Mouse (Mus musculus) urinary bladder, postnatal 25 days (tissue): ENCODE measurements around the gene Syde2.
A peak's percentile ranks its signal among the peaks of the same experiment; 100 is the strongest.
"Not testable (repeated sequence)": the region's sequence is repeated elsewhere in the genome, so short reads cannot be mapped to it uniquely, and the experiment has no call there.

Source experiments
- DNase-seq: peaks from one replicate; pipeline ENCODE4 v3.0.0; 2022; ENCODE audit warnings: low spot score

Syde2 gene

DNA sequence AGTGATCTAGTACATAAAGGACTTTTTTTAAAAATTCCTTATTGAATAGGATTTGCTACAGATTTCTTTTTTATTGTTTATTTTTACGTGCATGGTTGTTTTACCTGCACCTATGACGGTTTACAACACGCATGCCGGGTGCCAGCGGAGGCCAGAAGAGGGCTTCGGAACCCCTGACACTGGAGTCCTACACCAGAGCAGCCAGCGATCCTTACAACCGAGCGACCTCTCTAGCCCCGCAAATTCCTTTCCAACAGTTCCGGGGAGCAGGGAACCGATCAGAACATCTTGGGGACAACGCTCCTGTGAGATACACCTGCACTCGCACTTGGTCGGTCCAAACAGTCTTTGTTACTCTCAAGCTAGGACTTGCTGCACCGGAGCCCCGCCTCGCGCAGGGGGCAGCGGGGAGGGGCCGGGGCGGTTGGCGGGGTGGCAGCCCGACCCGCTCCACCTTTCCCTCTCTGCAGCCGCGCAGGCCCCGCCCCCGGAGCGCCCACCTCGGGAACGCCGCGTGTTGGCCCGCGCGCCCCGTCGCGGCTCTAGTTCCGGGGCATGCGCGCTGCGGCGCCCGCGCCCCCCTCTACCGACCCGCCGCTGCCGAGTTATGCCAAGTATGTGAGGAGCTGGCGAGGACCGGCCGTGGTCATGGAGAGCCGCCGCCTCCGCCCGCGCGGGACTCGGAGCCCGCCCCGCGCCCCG, at the start of gene Syde2:
Syde2 (plus strand) TSS at position 603 of the 702 bp plus-strand sequence.
- peak; percentile 82 for DNase-seq

DNA sequence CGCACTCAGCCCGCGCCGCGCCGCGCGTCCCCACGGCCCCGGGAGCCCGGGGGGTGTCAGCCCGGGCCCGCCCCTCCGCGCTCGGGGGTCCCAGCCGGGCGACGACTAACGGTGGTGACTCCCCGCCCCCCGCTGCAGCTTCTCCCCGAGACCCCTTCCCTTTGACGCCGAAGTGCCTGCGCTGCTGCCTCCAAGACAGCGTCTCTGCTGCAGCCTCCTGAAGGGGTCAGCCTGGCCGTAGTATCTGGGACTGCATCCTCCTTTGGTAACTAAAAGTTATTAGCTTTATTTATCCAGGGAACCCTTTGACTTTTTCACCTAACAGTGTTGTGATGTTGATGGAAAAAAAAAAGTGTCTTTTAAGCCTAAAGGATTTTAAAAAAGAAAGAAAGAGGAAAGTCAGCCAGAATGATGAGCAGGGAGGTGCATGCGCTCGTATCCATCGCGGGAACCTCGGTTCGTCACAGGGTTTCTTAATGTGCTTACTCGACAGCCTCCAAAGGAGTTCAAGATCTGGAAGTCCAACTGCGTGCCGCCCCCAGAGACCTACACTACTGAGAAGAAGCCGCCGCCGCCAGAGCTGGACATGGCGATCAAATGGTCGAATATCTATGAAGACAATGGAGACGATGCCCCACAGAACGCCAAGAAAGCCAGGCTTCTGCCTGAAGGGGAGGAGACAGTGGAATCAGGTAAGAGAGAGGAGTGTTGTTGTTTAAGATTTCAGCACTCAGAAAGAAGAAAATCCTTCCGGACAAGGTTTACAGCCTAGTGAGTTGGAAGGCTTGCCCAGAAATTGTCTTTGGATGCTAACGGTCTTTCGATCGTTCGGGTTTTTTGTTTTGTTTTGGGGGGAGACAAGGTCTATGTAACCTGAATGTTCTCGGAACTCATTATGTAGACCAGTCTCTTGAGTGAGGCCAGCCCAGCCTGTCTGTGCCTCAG, 49.0 kb upstream of the Syde2 start:
- no peak for DNase-seq

DNA sequence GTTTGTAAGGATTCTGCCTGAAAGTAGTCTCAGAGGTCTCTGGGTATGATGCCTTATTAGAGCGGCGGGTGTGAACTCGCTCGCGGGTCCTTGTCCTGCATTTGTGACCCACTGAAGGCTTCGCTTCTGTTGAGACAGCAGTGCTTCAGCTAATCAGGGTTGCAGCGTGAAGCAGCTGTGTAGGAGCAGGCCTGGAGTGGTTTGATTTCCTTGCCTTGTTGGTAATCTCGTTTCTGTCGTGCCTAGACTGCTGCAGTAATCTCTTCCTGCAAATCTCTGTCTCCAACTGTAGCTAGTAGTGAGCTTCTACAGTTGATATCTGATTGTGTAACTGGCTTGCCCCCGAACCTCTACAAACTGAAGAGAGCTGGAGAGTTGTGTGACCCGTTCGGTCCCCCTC, 48.3 kb upstream of the Syde2 start:
- no peak for DNase-seq

DNA sequence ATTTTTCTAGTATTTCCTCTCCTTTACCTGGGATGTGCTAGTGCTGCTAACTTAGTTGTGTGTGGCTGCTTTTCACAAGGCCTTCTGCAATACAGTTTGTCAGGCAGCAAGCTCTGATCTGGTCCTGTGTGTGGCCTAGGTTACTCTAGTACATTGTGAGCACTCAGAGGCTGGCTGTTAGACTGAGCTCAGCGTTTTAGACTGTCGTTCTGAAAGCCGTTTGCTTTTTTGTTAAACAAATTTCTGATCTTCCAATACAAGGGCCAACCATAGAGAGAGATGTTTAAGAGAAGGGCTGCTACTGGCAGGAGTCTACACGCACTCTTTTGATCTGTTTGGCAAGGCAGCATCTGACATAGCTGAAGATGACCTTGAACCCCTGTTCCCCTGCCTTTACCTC, 47.7 kb upstream of the Syde2 start:
- DNase-seq: no peak

DNA sequence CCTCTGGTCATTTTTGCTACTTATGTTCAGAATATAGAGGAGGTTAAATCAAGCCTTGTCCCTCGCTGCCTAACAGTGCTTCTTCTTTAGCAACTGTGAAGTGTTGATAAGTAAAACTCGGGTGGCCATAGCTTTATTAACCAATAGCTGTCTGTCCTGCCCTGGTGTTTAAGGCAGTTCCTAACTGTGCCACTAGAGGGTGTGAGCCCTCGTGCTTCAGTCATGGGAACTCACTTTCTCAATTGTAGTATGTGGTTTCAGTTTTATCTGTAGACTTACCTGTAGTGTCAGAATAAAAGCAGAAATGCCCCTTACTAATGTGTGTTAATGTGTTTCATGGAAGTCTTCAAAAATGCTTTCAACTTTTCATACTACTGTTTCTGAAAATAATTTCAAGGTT, 45.7 kb upstream of the Syde2 start:
- peak; percentile 58 for DNase-seq

DNA sequence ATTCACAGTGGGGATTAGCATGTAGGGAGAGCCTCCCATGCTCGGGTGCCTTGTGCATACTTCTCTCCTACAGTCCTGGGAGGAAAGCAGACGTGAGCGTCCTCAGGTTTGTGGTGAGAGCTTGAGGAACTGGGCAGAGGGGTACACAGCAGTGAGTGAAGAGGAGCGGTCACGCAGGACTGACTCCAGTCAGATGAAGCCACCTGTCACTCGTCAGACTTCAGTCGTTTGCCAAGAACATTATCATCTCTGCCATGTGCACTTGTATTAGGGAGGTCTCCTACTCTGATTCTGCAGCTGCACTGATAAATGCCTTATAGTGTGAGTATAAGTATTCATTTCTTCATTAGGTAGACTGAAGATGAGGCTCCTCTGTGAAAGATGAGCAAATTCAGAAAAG, 43.3 kb upstream of the Syde2 start:
- no peak for DNase-seq

DNA sequence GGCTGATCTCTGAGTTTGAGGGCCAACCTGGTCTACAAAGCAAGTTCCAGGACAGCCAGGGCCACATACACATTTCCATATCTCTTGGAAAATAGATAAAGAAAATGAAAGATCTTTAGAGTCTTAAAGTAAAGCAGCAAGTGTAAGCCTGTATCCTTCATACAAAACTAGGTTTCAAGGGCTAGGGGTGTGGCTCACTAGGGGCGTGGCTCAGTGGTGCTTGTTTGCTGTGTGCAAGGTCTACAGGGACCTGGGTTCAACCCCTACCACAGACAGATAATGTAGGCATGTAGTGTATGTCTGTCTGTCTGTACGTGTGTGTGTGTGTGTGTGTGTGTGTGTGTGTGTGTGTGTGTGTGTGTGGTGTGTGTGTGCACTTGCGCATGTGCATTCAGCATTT, 41.8 kb upstream of the Syde2 start:
- no peak for DNase-seq

DNA sequence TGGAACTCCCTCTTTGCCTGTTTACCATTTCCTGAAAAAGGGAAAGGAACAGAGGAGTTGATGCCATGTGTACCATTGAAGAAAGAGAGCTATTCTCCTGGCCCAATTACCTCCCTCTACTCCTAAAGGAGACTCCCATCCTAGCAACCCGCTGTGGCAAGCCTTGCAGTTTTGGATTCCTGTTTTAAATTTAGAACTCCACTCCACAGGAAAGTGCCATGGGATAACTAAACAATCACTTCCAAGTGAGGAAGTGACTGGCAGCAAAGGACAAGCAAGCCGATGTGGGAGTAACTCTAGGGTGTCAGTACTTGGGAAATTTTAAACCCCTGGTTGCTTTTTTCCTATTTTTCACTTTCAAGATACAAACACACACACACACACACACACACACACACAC, 41.0 kb upstream of the Syde2 start:
- DNase-seq: no peak

DNA sequence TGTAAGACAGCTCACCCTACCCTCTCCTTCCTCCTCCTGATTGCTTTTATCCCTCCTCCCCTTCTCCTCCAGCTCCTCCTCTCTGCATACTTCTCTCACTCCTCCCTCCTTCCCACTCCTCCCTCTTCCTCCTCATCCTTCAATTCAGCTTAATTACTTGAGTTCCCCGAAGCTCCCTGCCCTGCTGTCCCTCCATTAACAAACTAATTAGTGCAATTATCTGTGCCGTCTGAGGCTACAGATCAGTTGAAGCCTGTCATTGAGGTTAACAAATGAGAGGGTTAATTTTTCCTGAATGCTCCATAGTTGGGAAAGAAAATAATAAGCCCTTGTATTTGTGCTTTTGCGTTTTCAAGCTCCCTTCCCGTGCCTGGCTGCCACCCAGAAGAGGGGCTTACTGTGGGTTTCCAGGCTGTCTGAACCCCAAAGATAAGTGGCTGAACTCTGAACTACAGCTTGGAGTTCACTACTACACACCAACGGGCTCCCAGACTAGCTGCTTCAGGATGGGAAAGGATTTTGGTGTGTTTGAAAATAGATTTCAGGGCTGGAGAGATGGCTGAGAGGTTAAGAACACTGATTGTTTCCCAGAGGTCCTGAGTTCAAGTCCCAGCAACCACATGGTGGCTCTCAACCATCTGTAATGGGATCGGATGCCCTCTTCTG, 40.0 kb upstream of the Syde2 start:
- DNase-seq: no peak

DNA sequence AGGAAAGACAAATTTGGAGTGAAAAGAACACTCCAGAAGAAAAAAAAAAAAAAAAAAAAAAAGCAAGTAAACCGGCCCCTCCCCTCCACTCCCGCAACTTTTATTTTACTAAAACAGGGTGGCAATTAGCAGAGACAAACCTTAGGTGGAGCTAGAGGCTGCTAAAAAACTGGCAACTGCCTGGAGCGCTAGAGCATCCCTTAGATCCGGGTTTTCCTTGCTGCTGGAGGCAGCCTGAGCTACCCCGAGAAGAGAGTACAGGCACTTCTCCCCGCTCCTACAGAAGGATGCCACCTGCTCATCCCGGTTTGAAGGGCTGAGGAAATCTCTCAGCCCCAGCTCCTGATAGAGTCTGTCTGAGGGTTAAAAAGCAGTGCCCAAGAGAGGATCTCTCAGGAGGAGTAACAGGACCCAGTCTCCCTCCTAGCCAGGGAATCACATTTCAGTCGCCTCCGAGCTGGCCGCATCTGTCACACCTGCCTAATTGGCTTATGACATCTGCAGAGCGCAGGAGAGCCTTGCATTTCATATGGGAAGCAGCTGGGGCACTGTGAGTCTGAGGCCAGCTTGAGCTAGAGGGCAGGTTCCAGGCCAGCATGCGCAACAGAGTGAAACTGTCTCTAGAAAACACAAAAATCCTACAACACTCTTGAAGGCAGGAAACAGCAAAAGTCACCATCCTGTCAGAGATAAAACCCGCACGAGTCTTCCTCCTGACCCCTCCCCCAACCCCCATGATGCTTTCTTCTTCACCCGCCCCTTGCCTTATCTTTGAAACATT, 37.4 kb upstream of the Syde2 start:
- DNase-seq: peak; percentile 26

DNA sequence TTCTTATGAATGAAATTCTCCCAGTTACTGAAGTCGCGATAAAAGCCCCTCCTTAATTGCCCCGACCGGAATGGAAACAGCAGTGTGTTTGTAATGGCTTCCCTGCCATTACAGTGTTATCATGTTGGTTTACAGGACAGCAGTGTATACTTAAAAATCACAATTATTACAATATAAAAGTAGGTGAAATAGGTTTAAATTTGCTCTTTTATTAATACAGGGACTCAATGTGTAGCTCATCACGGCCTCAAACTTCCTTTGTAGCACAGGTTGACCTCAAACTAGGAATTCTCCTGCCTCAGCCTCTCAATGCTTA, 36.9 kb upstream of the Syde2 start:
- DNase-seq: no peak

DNA sequence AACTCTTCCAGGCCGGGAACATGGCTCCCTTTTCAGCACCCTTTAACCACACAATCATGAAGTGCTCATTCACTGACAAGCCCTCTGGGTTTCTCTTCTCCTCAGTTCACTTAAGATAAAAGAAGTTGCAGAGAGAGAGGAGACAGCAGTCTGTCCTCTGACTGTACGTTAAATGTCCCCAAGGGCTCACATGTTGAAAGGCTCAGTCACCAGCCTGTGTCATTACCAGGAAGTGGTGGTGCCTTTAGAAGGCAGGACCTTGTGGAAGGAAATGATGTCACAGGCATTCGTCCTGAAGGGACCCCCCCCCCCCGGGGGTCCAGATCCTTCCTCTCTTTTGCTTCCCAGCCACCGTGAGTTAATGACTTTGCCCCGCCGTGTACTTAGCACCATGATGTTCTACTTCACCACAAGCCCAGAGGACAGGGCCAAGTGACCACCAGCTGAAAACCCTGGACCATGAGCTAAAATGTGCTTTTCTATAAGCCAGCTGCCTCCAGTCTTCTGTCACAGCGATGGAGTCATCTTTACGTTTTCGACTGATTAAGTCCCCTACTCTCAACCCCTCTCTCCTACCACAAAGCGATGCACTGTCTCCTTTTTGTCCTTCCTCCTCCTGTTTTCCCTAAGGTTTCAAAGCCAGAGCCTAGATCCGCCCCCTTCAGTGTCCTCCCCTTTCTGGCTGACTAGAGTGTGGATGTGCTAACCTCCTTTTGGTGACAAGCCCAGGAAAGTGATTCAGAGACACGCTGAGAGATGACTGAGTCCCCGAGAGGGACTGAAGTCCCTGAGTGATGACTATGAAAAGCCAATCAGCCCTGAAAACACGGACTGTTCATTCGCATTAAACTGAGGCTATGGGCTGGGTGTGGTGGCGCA, 36.1 kb upstream of the Syde2 start:
- DNase-seq: no peak

DNA sequence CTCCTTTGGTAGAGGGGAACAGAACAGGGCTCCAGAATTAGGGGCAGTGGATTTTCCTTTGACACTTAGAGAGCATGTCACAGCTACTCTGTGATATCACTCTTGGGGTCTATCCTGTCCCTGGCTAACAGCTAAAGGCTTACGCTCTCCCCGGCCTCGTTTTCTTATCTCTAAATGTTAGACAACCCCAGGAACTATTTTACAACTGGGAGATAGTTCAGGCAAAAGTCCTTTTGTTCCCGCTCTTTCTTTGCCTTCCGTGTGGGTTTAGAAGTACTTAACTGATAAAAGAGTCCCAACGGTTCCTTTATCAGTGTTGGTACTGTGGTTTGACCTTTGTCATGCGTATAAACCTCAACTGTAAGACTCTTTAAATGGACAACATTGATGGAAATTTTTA, 34.7 kb upstream of the Syde2 start:
- DNase-seq: no peak

DNA sequence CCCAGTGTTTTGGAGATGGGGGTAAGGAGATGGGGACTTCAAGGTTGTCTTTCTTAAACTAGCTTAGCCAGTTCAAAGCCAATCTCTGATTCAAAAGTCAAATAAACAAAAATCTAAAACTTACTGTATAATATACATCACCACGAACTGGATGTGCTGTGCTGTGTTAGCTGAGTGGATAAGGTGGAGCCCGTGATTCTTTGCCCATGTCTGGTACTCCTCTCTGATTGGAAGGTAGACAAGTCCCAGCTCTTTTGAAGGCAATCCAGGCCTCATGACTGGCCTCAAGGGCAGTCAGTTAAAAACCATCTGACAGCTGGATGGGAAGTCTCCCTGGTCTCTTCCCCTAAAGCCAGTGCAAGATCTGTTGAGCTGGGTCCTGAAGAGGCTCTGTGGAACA, 34.3 kb upstream of the Syde2 start:
- DNase-seq: no peak

DNA sequence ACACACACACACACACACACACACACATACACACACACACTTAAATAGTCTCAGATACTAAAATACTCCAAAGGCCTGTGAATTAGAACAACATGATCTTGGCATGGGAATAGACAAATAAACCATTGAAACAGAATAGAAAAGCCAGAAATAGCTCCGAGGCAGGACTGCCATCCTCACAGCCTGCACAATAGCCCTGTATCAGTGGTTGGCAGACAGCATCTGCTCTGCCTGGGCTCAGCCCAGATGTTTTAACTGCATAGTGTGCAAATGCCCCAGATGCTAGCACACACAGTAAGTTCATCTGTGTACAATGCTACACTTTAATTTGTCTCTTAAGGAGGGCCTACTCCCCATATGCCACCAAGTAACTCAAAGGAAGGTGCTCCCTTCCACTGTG, 27.8 kb upstream of the Syde2 start:
- DNase-seq: no peak

DNA sequence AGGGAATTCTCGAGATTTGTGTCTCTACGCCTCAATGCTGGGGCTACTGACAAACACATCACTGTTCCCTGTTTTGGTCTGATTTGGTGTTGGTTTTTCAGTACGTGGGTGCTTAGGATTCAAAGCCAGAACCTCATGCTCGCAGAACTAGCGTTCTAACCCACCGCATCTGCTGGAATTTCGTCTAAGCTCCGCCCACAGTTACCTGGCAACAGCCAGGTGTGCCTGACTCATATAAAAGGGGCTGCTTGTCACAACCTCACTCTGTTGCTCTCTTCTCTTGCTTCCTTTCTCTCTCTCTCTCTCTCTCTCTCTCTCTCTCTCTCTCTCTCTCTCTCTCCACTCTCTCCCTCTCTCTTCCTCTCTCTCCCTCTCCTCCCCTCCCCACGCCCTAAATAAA, 25.3 kb upstream of the Syde2 start:
- no peak for DNase-seq

DNA sequence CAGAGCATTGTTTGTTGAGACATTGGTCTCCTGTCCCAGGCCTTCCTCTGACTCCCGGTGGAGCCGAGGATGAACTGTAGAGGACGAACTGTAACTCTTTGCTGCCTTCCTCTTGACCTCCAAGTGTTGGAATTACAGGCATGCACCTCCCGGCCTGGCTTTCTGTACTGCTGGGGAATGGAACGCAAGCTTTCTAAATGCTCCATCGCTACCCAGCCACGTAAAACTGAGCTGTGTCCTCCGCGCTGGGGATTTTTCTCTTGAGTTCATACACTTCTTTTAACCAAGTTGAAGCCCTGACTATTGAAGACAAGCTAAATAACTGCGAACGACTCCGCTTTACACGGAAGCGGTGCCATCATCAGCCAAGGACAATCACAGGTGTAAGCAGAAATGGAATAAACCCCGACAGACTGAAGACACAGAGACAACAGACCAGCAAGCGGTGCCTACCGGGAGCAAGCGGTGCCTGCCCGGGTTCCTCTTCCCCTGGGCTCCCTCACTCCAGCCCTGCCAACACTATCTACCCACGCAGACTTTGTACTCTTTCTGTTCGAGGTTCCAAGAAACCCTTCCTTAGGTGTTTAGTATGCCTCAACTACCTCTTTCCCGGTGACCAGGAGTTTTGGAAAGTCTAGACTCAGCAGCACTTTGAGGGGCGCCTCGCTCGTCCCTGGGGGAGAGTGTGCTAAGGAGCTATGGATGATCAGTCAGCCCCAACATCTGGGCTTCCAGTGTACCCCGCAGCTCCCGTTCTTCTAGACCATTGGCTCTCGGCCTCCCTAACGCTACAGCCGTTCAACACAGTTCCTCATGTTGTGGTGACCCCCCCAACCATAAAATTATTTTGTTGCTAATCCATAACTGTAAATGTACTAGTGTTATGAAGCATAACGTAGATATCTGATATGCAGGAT, 24.3 kb upstream of the Syde2 start:
- no peak for DNase-seq

DNA sequence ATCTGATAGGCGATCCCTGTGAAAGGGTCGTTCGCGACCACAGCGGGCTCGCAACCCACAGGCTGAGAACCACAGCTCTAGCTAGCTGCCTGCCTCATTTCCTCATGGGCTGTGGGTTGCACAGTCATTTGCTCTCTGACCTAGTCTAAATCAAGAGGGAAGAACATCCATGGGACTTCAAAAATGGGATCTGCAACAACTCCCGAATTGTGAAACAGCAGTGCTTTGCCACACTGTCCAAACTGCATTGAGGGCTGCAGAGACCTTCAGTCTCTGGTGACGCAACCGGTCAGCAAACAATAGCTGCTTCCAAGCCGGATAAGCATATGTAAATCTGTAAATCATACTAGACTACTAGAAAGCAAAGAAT, 23.7 kb upstream of the Syde2 start:
- no peak for DNase-seq

DNA sequence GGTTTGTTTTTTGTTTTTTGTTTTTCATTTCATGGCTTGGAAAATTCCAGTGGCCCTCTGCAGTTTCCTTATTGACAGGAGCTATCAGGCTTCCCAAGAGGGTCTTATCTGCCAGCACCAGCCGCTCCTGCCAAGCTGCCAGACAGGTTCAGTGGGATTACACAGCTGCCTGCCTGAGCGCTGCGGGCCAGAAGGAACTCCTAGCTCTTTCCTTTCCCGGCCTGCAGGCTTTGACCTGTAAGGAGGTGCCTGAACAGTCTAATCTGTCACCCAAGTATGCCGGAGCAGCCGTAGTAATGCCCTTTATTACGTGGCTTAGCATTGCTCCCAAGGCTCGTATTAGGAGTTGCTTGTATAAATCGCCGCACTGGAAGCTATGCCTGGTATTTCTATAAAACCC, 23.2 kb upstream of the Syde2 start:
- DNase-seq: peak; percentile 65

DNA sequence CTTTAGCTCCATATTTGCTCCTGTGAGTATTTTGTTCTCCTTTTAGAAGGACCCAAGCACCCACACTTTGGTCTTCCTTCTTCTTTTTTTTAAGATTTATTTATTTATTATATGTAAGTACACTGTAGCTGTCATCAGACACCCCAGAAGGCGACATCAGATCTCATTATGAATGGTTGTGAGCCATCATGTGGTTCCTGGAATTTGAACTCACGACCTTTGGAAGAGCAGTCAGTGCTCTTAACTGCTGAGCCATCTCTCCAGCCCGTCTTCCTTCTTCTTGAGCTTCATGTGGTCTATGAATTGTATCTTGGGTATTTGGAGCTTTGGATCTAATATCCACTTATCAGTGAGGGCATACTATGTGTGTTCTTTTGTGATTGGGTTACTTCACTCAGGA, 22.1 kb upstream of the Syde2 start:
- DNase-seq: not testable (repeated sequence)
